Mouse (Mus musculus) forelimb bud, embryonic 11.5 days (tissue): ENCODE results near the gene Cdr1.

Experiments
- DNase-seq: peaks from one replicate; pipeline ENCODE4 v3.0.0-alpha.2; 2012; ENCODE audit warnings: low read depth, low spot score

Gene Cdr1

DNA sequence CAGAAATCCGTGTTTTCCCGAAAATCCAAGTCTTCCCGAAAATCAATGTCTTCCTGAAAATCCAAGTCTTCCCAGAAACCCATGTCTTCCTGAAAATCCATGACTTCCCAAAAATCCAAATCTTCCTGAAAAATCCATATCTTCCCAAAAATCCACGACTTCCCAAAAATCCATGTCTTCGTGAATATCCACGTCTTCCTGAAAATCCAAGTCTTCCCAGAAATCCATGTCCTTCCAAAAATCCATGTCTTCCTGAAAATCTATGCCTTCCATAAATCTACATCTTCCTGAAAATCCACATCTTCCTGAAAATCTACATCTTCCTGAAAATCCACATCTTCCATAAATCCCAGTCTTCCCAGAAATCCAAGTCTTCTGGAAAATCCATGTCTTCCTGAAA is at the start of gene Cdr1:
Gene Cdr1 (minus strand): TSS at position 101 of the 400 bp plus-strand sequence.
- no peak for DNase-seq

DNA sequence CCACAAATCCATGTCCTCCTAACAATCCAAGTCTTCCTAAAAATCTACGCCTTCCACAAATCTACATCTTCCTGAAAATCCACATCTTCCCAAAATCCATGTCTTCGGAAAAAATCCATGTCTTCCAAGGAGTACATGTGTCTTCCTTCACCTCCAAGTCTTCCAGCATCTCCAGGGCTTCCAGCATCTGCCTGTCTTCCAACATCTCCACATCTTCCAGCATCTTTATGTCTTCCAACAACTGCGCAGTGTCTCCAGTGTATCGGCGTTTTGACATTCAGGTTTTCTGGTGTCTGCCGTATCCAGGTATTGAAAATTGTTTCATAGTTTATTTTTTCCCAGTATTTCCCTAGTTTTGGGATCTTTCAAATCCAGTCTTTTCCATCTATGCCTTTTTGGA is 511 bp upstream of the Cdr1 start:
- DNase-seq, result no peak

DNA sequence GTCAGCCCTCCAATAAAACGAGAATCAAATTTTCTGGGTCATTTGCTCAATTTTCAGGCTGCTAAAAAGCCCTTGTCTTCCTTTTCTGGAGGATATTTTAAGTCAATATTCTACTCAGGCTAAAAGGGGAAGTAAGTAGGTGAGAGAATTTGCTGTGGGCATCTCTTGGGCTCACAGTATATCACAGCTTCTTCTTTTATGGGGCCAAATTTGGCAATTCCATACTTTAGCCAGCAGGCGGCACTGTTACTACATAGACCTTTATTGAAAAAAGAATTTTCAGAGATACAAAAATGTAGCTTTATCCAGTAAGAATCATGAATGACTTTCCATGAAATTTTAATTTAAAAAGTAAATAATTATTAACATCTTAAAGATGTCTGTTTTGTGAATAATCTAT is 18.8 kb downstream of the Cdr1 start:
- DNase-seq, result peak; percentile 9

DNA sequence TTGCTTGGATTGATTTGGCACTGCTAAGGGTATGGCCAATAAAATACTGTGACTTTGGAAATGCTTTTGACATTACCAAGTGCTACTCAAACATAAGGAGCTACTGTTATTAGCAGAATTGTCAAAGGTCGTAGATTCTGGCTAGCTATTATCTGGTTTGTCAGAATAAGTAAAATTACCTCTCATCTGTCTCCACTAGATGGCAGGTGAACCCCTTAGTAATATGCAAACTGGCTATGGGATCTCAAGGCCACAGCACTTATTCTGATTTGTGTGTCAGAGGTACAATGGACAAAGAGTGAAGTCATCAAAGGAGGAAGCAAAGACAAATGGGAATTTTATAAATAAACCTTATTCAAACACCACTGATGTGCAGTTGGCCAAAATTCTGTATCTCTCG is 24.1 kb downstream of the Cdr1 start:
- no peak for DNase-seq

DNA sequence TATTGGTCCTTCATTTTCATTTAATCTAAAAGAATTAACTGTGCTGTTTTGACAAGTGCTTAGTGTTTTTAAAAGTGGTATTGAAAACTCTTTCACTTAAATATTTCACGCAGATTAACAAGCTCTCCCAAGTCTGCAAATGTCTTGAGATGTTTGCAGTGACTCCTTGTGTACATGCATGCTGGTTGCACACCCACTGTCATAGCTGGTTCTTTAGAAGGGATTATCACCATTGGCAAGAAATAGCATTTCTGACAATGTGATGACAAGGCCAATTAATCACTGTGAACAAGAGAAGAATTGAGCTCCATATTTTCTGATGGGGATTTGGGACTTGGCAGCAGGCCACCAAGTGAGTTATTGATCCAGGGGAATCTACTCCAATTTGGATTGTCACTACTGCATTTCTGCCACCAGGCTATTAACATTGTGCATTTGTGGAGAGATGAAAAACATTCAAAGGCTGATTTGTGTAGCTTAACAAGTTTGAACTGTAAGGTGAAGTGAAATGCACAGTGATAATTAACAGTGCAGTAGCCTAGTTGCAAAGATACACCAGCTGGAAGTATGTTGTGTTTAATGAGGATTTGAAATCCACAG is 30.6 kb downstream of the Cdr1 start:
- no peak for DNase-seq

DNA sequence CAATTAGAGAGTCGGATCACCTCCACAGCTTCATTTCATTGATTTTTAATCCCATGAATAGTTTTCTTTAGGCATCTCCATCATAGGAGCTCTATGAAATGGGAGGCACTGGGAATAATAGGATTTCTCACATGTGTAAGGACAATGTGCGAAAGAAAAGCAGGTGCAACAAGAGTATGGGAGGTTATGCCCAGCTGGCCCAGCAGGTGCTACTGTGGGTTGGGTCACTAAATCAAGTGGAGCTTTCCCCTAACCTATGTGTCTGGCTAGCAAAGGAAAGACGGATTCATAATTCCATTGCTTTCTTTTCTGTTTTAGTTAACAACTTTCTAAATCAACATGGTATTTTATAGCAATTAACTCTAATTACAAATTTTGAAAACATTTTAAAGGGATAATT is 31.1 kb downstream of the Cdr1 start:
- DNase-seq, result no peak

DNA sequence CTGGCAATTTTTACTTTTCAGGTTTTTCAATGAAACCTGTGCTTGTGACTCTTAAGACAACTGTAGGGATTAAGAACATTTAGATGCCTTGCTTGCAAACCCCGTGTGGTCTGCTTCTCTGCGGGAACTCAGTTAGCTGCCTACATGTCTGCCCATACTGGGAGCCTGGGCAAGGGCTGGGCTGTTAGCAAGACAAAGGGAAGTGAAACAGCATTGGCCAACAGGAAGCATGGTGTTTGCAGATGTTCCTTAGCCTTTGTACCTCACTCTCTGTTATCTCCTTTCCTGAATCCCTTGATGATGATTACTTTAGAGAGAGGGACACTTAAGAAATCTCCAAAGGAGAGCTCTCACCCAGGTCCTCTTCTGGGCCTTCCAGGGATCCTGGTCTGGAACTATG is 38.8 kb downstream of the Cdr1 start:
- DNase-seq, result no peak

DNA sequence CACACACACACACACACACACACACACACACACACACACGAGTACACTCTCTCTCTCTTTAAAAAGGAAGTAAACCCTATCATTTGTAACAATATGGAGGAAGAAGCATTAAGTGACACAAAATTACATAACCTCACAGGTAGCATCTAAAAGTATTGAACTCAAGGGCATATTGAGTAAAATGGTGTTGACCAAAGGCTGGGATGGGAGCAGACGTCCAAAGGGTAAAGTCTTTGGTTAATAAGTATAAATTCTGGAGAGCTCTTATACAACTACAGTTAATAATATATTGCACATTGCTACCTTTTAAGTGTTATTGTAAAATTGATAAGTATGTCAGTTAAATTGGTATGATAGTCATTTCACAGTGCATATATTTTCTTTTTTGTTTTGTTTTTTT is 39.9 kb downstream of the Cdr1 start:
- DNase-seq, result no peak

DNA sequence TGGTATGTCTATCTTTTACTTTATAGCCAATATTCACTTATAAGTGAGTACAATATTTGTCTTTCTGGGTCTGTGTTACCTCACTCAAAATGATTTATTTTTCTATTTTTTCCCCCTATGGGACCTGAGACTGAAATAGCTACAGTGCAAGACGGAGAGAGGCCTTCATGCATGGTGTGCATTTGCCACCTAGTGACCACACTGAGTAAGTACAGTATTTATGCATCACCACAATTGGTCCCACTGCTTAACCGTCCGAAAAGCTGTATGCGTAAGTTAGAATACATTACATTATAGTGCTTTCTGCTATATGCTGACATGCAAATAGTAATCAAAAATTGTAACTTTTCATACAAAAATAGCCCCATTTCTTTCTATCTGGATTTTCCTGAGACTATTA is 50.8 kb downstream of the Cdr1 start:
- no peak for DNase-seq
